Mouse (Mus musculus) brain, embryonic 14.5 days (tissue): ENCODE data around the gene Nicn1. TPM values are rescaled to one million over a fixed set of nuclear protein-coding genes. Genes with fewer than 3 reads are reported as not detected.
A peak's percentile ranks its signal among the peaks of the same experiment; 100 is the strongest.
"Not testable (repeated sequence)": the region's sequence is repeated elsewhere in the genome, so short reads cannot be mapped to it uniquely, and the experiment has no call there.

Experiments
- DNase-seq: peaks from one replicate; pipeline ENCODE4 v3.0.0-alpha.2; 2011; ENCODE audit warnings: low read depth
- CTCF ChIP-seq: fragments of 200-500 bp; IDR thresholded peaks from 2 replicates; pipeline ENCODE4 v1.5.1; 2012; ENCODE audit warnings: inconsistent platforms, mild to moderate bottlenecking, moderate library complexity, borderline replicate concordance; ENCODE audit not compliant: insufficient read depth, insufficient read length; ENCODE audit errors: extremely low read depth
- POLR2A ChIP-seq: fragments of 200-500 bp; IDR thresholded peaks from 2 replicates; pipeline ENCODE4 v1.6.1; 2012; ENCODE audit warnings: mild to moderate bottlenecking, inconsistent platforms, borderline replicate concordance; ENCODE audit not compliant: poor library complexity, insufficient read depth, insufficient read length, severe bottlenecking; ENCODE audit errors: extremely low read depth
- polyA plus RNA-seq: library from polyadenylated mRNA; depleted of rRNA; stranded (reverse); fragments of >200 nt; gene quantifications from 2 replicates; pipeline ENCODE4 v1.2.3, GENCODE M21; 2012

Nicn1 gene
- polyA plus RNA-seq, 1 experiment: 115 TPM

- DNase-seq: no peak
- TF ChIP-seq POLR2A: no peak
- no peak for TF ChIP-seq CTCF
These were observed 18.3 kb upstream of the Nicn1 start for GRCm38 (mm10) chr9:108271941-108272340.

DNA sequence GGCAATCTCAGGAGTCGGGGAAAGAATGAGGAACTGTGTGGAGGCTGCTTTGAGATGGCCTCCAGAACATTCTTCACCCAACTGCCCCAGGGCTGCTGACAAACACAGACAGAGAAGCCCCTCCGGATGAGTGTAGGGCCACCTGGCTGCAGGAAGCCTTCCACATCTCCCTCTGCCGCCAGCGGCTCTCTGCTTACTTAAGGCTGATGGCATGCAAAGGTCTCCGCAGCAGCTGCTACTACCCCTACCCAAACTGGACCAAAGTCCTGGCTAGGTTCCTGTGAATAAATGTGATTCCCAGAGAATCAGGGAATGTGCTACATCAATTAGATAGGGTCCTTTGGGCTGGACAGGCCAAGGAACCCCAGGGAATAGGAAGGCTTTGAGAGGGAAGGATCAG is 17.5 kb upstream of the Nicn1 start:
- TF ChIP-seq CTCF (no peak), POLR2A (no peak)
- DNase-seq: no peak

- no peak for DNase-seq
- TF ChIP-seq CTCF (no peak), POLR2A (no peak)
These were observed 16.7 kb upstream of the Nicn1 start for GRCm38 (mm10) chr9:108273485-108273884.

DNA sequence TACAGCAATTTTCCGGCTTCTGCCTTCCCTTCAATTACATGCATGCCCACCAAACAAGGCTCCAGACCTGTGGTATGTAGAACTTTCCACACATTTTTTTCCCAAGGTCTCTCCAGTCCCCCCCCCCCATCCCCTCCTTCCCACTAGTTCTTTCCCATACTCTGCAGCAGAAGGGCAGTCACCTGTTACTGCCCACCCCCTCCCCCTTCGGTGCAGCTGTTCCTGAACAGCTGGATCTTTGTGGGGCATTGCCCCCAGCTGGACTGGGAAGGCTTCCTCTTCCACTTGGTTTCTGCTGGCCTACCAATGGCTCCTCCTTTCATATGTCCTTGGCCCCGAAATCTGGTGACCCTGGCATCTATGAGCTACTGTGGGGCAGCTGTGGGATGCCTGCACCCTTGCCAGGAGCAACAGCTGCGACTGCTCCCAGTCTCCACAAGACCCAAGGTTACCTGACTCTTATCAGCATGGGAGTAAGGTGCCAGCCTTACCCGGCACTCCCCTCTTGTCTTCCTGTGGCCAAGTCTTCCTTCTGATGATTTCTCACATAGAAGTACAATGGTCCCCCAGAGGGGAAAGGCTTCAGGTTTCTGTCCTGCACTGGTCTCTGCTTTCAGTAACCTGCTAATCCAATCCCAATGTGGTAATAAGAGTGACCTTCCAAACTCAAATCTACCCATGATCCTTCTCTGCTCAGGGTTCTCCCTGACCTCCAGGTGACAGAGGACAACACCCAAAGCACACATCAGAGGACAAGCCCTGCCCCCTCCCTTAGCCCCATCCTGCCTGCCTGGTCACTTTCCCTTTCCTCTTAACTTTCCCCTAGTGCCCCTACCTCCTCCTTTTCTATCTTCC is 15.5 kb upstream of the Nicn1 start:
- TF ChIP-seq CTCF: no peak
- no peak for TF ChIP-seq POLR2A
- no peak for DNase-seq

- DNase-seq: no peak
- no peak for TF ChIP-seq POLR2A
- TF ChIP-seq CTCF: no peak
These were observed 14.9 kb upstream of the Nicn1 start for GRCm38 (mm10) chr9:108275331-108275659.

GRCm38 (mm10) chr9:108278697-108279450 is 11.4 kb upstream of the Nicn1 start:
- peak; percentile 9 for DNase-seq

DNA sequence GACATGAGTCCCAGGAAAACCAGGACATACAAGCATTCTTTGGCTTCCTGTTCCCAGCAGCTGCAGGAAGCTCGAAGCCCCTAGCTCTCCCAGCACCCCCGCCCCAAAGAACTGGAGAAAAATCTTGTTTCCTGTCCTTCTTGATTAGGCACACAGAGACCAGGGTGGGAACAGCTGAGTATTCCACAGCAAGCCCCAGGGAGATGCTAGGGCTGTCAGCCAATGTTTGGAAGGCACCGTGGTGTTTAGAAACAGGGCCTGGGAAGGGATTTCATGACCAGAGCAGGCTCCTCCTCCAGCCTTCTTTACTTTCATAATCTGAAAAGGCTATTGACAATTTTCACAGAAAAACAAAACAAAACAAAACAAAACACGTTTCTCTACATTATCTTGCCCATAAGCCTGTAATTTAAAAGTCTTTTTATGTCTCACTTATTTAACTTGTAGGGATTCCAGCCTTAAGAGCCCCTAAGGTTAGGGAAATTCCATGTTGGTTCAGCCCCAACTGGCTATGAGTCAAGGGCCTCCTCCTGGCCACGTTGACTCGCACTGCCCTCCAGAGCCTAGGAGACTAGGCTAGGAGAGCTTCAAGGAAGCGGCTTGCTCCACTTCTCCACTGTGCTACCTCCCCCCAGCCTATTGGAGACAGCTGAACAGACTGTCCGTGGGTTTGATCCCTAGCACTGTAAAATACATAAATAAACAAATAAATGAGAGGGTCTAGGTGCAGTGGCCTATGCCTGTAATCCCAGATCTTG is 10.0 kb upstream of the Nicn1 start:
- peak; percentile 50 for DNase-seq

More at GRCm38 (mm10) chr9:108278697-108279450, 11.4 kb upstream of the Nicn1 start:
- TF ChIP-seq POLR2A: no peak
- peak; percentile 53; the same call in 1 of the 2 replicates for TF ChIP-seq CTCF

DNA sequence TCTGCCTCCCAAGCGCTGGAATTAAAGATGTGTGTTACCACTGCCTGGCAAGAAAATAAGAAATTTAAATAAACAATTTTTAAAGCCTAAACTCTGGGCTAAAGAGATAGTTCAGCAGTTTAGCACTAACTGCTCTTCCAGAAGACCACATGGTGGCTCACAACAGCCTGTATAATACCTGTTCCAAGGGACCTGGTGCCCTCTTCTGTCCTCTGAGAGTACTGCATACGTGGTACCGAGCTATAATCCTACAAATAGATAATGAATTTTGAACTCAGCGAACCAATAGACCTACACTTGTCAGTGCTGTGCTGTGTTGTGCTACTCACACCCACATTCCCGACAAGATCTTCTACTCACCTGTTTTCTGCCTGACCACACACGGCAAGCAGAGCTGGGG is 5.8 kb upstream of the Nicn1 start:
- DNase-seq: peak; percentile 86
- TF ChIP-seq POLR2A (no peak), CTCF (peak; percentile 73; the same call in 1 of the 2 replicates)

More for the DNA sequence above, 10.0 kb upstream of the Nicn1 start:
- TF ChIP-seq POLR2A (no peak), CTCF (no peak)

- DNase-seq: not testable (repeated sequence)
These were observed 2.5 kb upstream of the Nicn1 start for GRCm38 (mm10) chr9:108287526-108288238.

DNA sequence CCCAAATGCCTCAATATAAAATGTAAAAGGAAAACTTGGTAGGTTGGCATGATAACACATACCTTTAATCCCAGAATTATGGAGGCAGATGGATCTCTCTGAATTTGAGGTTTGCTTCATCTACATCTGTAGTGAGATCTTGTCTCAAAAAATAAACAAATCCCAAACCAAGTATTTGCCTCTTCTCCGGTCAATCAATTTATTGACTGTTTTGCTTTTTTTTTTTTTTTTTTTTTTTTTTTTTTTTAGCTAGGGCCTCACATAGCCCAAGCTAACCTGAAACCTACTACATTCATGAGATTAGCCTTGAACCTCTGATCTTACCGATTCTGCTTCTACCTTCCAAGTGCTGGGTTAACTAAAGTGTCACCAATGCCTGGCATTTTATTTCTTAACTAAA is 882 bp upstream of the Nicn1 start:
- no peak for TF ChIP-seq CTCF
- DNase-seq: no peak

- TF ChIP-seq POLR2A (no peak), CTCF (no peak)
- DNase-seq: no peak
These were observed 544 bp downstream of the Nicn1 start for GRCm38 (mm10) chr9:108290773-108291172.
